Mouse (Mus musculus) lung, adult 2 months (tissue): ENCODE measurements around the gene Taf13.

Experiments used
- CTCF ChIP-seq: fragments of 200-500 bp; IDR thresholded peaks from 2 replicates; pipeline ENCODE4 v1.5.1; 2011; ENCODE audit warnings: mild to moderate bottlenecking, low read length, control low read depth; ENCODE audit not compliant: insufficient read depth
- POLR2A ChIP-seq: fragments of 200-500 bp; IDR thresholded peaks from 2 replicates; pipeline ENCODE4 v1.6.1; 2011; ENCODE audit warnings: low read depth, mild to moderate bottlenecking, control low read depth, low read length, borderline replicate concordance; ENCODE audit errors: extremely low read depth

DNA sequence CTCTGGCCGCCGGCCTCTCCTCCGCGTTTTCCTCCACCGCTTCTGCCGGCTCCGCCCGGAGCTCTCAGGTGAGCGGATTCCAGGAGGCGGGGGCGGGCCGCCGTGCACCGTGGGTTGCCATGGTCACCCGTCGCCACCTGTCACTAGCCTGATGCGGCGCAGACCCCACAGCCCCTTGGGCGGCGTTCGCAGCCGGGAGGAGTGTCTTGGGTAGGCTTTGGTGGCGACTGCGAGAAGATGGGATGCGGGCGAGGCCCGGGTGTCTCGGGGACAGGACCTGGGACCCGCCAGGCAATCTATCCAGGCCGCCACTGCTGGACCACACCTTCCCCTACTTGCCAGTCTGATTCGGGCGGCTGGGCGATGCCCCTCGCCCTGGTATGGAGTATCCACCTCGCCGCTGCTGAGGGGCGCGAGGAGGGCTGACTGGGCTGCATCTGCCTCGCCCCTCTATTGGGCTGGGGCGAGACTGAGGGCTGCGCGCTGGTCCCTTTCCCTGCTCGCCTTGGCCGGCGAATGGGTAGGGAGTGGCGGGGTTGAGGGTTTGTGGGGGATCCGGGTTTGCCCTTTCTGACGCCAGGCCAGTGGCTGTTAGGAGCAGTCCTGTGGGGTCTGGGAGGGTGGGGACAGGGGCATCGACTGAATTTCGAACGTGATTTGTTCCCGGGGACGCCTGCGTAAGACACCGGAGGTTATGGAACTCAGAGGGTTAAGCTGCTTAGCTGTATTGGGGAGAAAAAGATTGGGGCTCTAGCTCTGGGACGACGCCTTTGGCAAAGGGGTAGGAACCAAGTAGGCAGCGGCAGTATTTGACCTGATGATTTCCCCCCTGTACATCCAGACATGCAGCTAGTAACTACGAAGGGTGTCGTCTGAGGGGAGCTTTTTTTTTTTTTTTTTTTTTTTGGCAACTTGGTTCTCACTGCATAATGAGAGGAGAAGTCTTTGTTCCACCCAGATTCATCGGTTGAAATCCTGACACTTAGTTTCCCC, 20.3 kb downstream of the Taf13 start:
- no peak for TF ChIP-seq CTCF
- no peak for TF ChIP-seq POLR2A
